Mouse (Mus musculus) neural tube, embryonic 14.5 days (tissue): Measurements from ENCODE around the gene 5830473C10Rik. TPM values are rescaled to one million over a fixed set of nuclear protein-coding genes. Genes with fewer than 3 reads are reported as not detected.

Experiments used
- ATAC-seq: fragments of 200-750 bp; cut with Nextera tagmentation; 2 replicates; pipeline ENCODE4 v1.8.0; 2017; ENCODE audit warnings: low read depth, mild to moderate bottlenecking, moderate TSS enrichment, moderate library complexity
- H3K27ac ChIP-seq: fragments of 300-500 bp; sonication (generic); 2 replicates; pipeline ENCODE4 v1.5.1; 2014; ENCODE audit warnings: low read depth, mild to moderate bottlenecking, control low read depth, low read length, moderate library complexity, mixed read lengths
- H3K27me3 ChIP-seq: fragments of 300-500 bp; sonication (generic); 2 replicates; pipeline ENCODE4 v1.6.1; 2014; ENCODE audit warnings: low read length; ENCODE audit not compliant: control insufficient read depth, insufficient read depth
- H3K36me3 ChIP-seq: fragments of 300-500 bp; sonication (generic); 2 replicates; pipeline ENCODE4 v1.6.1; 2014; ENCODE audit warnings: low read length, mixed read lengths; ENCODE audit not compliant: control insufficient read depth, insufficient read depth
- H3K4me1 ChIP-seq: fragments of 300-500 bp; sonication (generic); 2 replicates; pipeline ENCODE4 v1.6.1; 2014; ENCODE audit warnings: low read length; ENCODE audit not compliant: control insufficient read depth, insufficient read depth
- H3K4me2 ChIP-seq: fragments of 300-500 bp; sonication (generic); 2 replicates; pipeline ENCODE4 v1.6.1; 2014; ENCODE audit warnings: mild to moderate bottlenecking, low read depth, low read length, control low read depth
- H3K4me3 ChIP-seq: fragments of 300-500 bp; sonication (generic); 2 replicates; pipeline ENCODE4 v1.5.1; 2014; ENCODE audit warnings: low read depth, low read length, control low read depth, mixed read lengths
- H3K9ac ChIP-seq: fragments of 300-500 bp; sonication (generic); replicated peaks from 2 replicates; pipeline ENCODE4 v1.6.1; 2014; ENCODE audit warnings: low read depth, mild to moderate bottlenecking, control low read depth, low read length, mixed read lengths
- H3K9me3 ChIP-seq: fragments of 300-500 bp; sonication (generic); 2 replicates; pipeline ENCODE4 v1.6.1; 2016; ENCODE audit warnings: low read length; ENCODE audit not compliant: control insufficient read depth
- WGBS: fragments of 180-500 bp; shearing (Covaris S2); extraction: QIAGEN DNeasy Blood & Tissue Kit; methylation state at CpG from one replicate; pipeline ENCODE4 v1.1.7; 2014; 5-methylcytosine and 5-hydroxymethylcytosine counted together
- polyA plus RNA-seq: library from polyadenylated mRNA; unstranded; fragments of >200 nt; fragmentation: Nextera tagmentation; extraction: Ambion mirVana; gene quantifications from 2 replicates; pipeline ENCODE4 v1.2.1, GENCODE M21; 2014

The 5830473C10Rik gene
- polyA plus RNA-seq, 1 experiment from 2014 or later, result not detected

DNA sequence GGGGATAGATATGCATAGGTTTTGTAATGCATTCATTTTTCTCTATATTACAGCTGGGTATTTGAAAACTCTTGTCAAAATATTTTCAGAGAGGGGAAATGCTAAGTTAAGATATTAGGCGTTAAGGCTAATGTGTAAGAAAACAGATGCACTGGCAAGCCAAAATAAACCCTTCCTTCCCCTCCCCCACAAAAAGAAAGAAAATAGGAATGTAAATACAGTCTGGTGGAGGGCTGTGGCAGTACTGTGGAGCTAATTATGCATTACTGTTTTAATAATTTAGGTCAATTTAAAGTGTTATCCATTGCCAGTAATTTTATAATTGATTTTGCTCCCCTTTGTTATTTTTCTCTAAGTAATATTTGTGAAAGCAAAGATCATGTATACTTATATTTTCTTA, 67.6 kb downstream of the 5830473C10Rik start:
- no peak overlapping the region for H3K27ac ChIP-seq
- no peak overlapping the region for H3K4me3 ChIP-seq
- no peaks in the 10 kb centered on the region for H3K27me3 ChIP-seq
- no peak overlapping the region for H3K9ac ChIP-seq
- H3K4me2 ChIP-seq, result no peak overlapping the region
- no peak for ATAC-seq
- no peaks in the 10 kb centered on the region for H3K9me3 ChIP-seq
- H3K4me1 ChIP-seq, result no peaks in the 10 kb centered on the region
- 83% methylated on average over 1 of the region's 1 CpGs for WGBS
- no peaks in the 10 kb centered on the region for H3K36me3 ChIP-seq

DNA sequence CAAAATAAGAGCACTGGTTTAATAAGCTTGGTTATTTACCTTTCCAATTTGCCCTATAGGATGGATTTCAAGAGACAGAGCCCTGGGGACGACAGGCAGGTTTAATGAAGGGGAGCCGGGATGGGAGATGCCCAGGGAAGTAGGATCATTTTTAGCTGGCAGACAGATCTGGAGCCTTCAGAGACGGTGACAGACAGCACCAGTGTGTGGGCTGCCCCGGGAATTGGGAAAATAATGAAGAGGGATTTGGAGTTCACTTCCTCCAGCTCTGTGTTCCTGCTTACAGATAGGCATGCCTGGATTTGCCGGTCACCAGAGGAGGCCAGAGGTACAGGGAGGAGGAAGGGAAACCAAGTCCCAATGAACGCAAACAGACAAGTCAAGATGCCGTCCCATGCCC, 74.0 kb downstream of the 5830473C10Rik start:
- Histone ChIP-seq H3K27ac (no peak overlapping the region), H3K4me2 (no peak overlapping the region), H3K27me3 (no peaks in the 10 kb centered on the region; the same call in 1 of the 2 replicates), H3K4me3 (no peak overlapping the region), H3K9me3 (no peaks in the 10 kb centered on the region), H3K4me1 (no peaks in the 10 kb centered on the region), H3K36me3 (no peaks in the 10 kb centered on the region), H3K9ac (no peak overlapping the region)
- 85% methylated on average over 7 of the region's 7 CpGs for WGBS
- ATAC-seq, result no peak

DNA sequence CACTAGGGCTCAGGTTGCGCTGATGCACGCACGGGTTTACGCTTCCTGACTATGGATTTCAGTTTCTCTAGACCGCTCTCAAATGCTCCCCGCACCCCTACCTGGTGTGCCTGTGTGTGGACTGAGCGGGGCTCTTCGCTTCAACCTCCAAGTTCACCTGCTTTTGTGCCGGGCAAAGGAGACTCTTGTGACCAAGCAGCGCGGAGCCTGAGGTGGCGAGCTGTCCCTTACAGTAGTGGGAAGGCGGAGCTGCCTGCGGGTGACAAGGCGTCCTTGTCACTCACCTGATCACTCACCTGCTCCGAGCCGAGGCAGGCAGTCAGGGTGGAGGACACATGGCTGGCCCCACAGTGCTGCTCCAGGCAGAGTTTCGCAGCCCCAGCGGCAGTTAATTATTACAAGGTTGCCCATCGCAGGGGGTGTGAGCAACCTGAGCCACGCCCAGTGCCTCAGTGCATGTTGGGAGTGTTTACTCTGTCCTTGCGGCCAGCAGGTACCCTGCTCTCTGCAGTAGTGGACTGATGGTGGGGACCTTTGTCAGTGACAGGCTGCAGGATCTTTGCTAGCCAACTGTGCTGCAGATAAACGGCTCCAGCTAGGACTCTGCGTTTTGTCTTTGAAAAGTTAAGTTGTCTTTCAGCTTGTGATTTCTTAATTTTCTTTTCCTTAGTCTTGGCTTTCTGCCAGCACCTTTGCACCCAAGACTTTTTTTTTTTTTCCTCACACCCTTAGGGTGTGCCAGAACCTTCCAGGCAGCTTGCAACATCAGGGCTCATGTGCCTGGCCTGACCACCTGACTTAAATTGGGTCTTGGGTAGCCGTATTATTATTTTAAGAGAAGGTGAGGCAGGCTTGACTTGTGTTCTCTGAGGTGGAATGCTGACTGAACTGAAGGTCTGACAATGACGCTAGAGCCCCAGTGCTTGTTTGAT, 79.6 kb downstream of the 5830473C10Rik start, which contains the start of gene Rassf6:
Gene Rassf6, minus strand, starts transcription at position 372 of the 932 bp plus-strand sequence.
- Histone ChIP-seq H3K9ac (peak within 1 kb of the TSS; percentile 39), H3K4me2 (peak within 1 kb of the TSS; percentile 71), H3K36me3 (no peaks in the 10 kb centered on the region), H3K9me3 (no peaks in the 10 kb centered on the region), H3K27me3 (no peaks in the 10 kb centered on the region; the same call in 1 of the 2 replicates), H3K4me3 (peak within 1 kb of the TSS; percentile 37), H3K27ac (no peak within 1 kb of the TSS), H3K4me1 (no peaks in the 10 kb centered on the region)
- WGBS, result 11% methylated on average over 26 of the region's 26 CpGs
- ATAC-seq, result peak; percentile 84

DNA sequence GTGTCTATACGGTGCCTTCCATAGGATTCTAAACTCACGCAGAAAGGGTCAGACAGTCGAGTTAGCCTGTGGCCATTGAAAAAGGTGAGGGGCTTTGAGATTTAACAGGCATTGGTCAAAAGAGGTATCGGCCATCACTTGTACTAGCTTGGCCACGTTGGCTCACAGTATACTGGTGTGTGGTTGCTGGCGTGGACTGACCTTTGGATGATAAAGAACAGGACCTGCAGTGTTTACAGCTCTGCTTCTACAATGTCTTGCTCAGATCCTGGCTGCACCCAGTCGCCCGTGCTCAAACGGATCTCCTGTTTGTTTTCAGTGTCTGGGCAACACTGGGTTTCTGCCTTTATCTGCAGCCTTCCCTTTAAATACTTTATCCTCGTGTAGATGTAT, 80.3 kb downstream of the 5830473C10Rik start:
- Histone ChIP-seq H3K4me3 (no peak overlapping the region), H3K27ac (no peak overlapping the region), H3K4me2 (no peak overlapping the region), H3K9ac (no peak overlapping the region), H3K9me3 (no peaks in the 10 kb centered on the region), H3K36me3 (no peaks in the 10 kb centered on the region), H3K4me1 (no peaks in the 10 kb centered on the region), H3K27me3 (no peaks in the 10 kb centered on the region; the same call in 1 of the 2 replicates)
- 78% methylated on average over 10 of the region's 10 CpGs for WGBS
- no peak for ATAC-seq

DNA sequence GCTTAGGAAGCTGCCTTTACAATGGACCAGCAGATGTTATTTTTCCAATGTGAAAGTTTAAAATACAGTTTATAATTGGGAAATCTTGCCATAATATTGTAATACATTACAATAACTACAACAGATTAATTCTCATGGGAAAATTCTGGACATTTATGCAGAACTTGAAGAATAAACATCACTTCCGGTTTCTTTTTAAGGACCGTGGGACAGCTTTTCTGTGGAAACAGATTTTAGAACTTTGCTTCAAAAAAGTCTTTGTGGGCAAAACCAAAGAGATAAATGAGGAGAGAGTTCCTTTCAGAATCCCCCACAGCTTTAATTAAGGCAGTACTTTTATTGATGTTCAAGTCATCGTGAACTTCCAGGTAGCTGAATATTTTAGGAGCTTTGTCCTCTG, 84.7 kb downstream of the 5830473C10Rik start:
- Histone ChIP-seq H3K9me3 (no peaks in the 10 kb centered on the region), H3K27ac (no peak overlapping the region), H3K4me1 (no peaks in the 10 kb centered on the region), H3K9ac (no peak overlapping the region), H3K27me3 (no peaks in the 10 kb centered on the region), H3K36me3 (no peaks in the 10 kb centered on the region), H3K4me3 (no peak overlapping the region), H3K4me2 (no peak overlapping the region)
- 70% methylated on average over 3 of the region's 3 CpGs for WGBS
- no peak for ATAC-seq

DNA sequence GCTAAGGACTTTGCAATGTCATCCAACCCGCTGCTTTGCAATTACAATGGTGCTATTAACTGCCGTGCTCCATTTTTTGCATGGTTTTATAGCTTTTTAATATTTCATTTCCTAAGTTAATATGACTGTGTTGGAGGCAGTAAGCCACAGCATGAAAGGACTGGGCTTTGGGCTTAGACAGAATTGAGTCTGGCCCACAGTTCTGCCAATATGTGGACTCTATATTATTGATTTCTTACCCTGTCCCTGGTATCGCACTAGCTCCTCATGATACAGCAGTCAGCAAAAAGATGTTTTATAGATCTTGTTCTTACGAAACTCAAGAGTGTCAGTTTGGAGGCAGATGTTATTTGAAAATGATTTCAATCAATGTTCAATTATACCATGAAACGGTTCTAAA, 85.5 kb downstream of the 5830473C10Rik start:
- Histone ChIP-seq H3K9me3 (no peaks in the 10 kb centered on the region), H3K4me1 (no peaks in the 10 kb centered on the region), H3K27ac (no peak overlapping the region), H3K27me3 (no peaks in the 10 kb centered on the region), H3K36me3 (no peaks in the 10 kb centered on the region), H3K4me3 (no peak overlapping the region), H3K9ac (no peak overlapping the region), H3K4me2 (no peak overlapping the region)
- WGBS, result 76% methylated on average over 5 of the region's 5 CpGs
- ATAC-seq, result peak; percentile 44; the same call in 1 of the 2 replicates

Other genes starting within 250 kb of the 5830473C10Rik start
- 41.1 and 43.6 TPM in 2 replicates for gene Ankrd17, start 194.5 kb upstream of the 5830473C10Rik start, polyA plus RNA-seq
- 4.6 and 5.3 TPM in 2 replicates for gene Gm9958, start 193.9 kb upstream of the 5830473C10Rik start, polyA plus RNA-seq
- gene Alb, start 100.2 kb upstream of the 5830473C10Rik start, polyA plus RNA-seq, result 1.9 and 2.4 TPM in 2 replicates
- 4.6 and 5.5 TPM in 2 replicates for gene Afp, start 70.4 kb upstream of the 5830473C10Rik start, polyA plus RNA-seq
- not detected in 2 replicates for gene Afm, start 42.2 kb upstream of the 5830473C10Rik start, polyA plus RNA-seq
- gene Rassf6, start 79.5 kb downstream of the 5830473C10Rik start, polyA plus RNA-seq, result 2.5 and 3.0 TPM in 2 replicates
- 0.21 and 0.28 TPM in 2 replicates for gene Cxcl5, start 198.3 kb downstream of the 5830473C10Rik start, polyA plus RNA-seq
- 0.82 TPM in 1 of 2 replicates, not detected in the other for gene Ppbp, start 207.4 kb downstream of the 5830473C10Rik start, polyA plus RNA-seq
- 3.2 and 44.9 TPM in 2 replicates for gene Pf4, start 211.3 kb downstream of the 5830473C10Rik start, polyA plus RNA-seq
- gene Cxcl3, start 225.0 kb downstream of the 5830473C10Rik start, polyA plus RNA-seq, result not detected in 2 replicates
- gene Cxcl15, start 233.4 kb downstream of the 5830473C10Rik start, polyA plus RNA-seq, result not detected in 2 replicates